Mouse (Mus musculus) activated CD4-positive, CD25-positive, alpha-beta regulatory T cell, adult 4 months (primary cell): Measurements from ENCODE around the gene Myrf. TPM values are rescaled to one million over a fixed set of nuclear protein-coding genes. Genes with fewer than 3 reads are reported as not detected.

Experiments
- ATAC-seq: one replicate; pipeline ENCODE4 v1.8.0; 2017
- polyA plus RNA-seq, 2 experiments: library from polyadenylated mRNA; unstranded; fragments of 100-300 nt; shearing (Covaris generic); gene quantifications; one replicate each; pipeline ENCODE4 v1.2.1; 2017

Myrf gene
- polyA plus RNA-seq, 2 experiments from 2014 or later: 0.09 TPM; not detected in 1

DNA sequence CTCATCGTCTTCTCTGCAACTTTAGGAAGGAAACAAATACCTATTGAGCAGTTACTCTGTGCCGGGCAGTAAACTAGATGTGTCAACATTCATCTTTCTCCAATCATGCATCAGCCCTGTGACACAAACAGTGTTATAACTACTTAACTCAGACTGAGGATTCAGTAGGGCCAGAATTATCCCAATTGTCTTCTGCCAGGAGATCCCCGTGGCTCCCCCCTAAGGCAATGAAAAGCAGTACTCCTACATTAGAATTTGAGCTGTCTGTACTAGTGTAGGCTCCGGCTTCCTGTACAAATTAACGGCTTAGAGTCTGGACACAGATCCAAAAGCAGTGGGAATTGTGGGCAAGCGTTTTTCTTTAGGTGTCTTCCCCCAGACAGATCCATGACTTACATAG is 35.5 kb downstream of the Myrf start:
- ATAC-seq: no peak

- peak; percentile 43 for ATAC-seq
Observed at GRCm38 (mm10) chr19:10204616-10205001, 35.9 kb downstream of the Myrf start.

DNA sequence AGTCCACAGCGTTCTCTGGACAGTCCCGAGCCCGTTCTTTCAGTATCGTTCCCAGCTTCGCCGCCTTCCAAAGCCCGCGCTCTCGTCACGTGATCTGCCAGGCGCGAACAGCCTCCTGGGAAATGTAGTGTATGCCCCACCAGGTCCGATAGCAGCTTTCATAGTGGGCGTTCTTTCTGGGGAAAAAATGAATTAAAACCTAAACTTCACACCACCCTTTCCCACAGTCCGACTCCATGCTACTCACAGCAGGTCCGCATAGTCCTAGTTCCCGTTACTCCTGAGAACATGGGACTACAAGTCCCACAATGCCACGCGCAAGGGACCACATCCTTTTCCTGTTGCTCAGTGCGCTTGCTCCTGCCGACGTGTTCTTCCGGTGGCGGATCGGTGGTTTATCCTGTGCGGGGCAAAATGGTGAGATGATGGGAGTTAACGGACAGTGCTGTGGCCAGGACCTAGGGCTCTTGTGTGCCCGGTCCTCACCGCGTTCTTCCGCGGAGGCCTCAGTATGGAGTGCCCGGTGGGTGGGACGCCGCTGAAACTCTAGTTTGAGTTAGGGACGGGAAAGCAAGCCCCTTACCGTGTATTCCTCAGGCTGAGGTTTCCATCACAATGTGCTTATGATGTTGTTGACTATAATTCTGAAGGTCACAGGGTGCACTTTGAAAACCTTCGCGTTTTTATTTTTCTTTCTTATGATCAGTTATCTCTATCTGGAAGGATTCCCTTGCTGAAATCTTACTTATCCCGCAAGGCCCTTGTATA is 36.5 kb downstream of the Myrf start, which contains the start of the genes Tmem258 and Fen1:
Gene Tmem258, plus strand, starts transcription at position 167 of the 768 bp plus-strand sequence.
Gene Fen1, minus strand, starts transcription at position 322 of the 768 bp plus-strand sequence.
- peak; percentile 83 for ATAC-seq

DNA sequence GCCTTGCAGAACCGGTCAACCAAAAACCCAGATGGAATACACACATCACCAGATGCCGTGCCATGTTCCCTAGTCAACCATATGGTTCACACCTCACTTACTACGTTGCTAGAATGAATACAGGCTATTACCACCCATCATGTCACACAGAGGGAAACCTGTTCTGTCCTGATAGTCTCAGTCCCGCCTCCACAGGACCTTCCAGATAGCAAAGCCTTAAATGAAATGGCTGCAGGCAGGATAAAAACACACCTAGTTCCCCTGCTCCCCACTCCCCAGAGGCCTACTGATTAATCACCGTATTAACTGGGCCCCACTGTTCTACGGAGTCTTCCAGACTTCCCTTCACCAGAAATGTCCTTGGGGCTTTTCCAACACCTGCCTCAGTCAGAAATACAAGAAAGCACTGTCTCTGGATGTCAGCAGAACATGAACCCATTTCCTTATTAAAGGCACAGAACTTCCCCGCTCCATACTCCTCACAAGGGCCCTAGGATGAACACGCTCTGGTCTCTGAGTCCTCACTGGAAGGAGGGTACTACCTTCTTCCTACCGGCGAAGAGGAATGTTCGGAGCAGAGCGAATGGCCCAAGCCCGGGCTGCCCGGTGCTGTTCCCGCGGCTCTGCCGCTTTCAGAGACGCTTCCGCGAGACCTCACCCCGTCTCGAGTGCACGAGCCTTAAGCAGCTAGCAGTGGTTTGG is 37.3 kb downstream of the Myrf start:
- ATAC-seq: peak; percentile 5

DNA sequence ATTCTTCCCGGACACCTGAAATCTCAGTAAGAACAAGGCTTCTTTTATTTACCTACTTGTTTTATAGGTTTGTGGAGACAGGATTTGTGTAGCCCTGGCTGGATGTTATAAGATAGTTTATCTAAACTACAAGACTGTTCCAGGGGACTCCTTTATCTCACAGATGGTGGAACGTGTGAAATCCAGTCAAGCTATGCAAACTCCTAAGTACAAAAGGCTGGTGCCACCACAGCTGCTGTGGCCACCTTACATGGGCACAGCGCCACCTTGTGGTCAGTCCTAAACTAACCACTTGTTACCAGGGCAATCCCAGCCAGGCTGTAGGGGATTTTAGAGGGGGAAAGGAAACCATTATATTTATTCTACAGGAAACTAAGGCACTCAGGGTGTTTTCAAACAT is 41.8 kb downstream of the Myrf start:
- ATAC-seq: peak; percentile 49

DNA sequence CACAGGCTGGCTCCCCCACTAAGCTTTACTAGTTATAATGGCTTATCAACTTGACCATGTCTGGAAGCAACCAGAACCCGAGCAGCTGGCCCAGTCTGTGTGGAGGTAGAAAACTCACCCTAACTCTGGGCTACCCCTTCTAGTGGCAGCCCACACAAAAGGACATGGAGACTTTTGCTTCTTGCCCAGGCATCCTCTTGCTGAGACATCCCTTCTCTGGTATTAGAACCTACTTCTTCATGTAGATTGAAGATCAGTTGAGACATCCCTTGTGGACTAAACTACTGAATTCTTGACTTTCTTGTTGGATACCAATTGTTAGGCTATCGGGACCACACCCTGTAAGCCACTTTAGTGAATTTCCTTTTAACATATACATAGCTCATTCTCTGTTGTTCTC is 42.3 kb downstream of the Myrf start:
- ATAC-seq: no peak

- ATAC-seq: no peak
Observed at GRCm38 (mm10) chr19:10197130-10197529, 43.4 kb downstream of the Myrf start.

DNA sequence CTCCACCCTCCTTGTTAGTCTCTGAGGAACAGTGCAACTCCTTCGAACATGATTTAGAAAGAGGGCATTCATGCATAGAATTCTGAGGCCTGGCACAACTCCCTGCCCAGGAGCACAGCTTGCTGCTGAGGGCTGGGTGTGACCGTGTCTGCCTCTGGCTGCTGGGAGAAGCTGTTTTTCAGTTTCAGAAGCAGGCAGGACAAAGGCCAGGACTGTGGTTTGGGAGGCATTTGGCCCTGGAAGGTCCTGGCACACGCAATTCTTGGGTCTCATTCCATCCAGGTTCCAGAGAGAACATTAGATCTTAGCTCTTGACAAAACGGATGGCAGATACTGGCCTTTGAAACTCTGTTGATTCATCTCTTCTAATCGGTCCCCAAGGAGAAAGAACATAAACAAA is 45.3 kb downstream of the Myrf start:
- no peak for ATAC-seq

GRCm38 (mm10) chr19:10194337-10194736 is 46.2 kb downstream of the Myrf start:
- ATAC-seq: no peak

- no peak for ATAC-seq
Observed at GRCm38 (mm10) chr19:10191326-10191725, 49.2 kb downstream of the Myrf start.

GRCm38 (mm10) chr19:10190796-10191195 is 49.8 kb downstream of the Myrf start:
- no peak for ATAC-seq

- no peak for ATAC-seq
Observed at GRCm38 (mm10) chr19:10189940-10190339, 50.6 kb downstream of the Myrf start.

GRCm38 (mm10) chr19:10189022-10189421 is 51.5 kb downstream of the Myrf start:
- ATAC-seq: no peak

DNA sequence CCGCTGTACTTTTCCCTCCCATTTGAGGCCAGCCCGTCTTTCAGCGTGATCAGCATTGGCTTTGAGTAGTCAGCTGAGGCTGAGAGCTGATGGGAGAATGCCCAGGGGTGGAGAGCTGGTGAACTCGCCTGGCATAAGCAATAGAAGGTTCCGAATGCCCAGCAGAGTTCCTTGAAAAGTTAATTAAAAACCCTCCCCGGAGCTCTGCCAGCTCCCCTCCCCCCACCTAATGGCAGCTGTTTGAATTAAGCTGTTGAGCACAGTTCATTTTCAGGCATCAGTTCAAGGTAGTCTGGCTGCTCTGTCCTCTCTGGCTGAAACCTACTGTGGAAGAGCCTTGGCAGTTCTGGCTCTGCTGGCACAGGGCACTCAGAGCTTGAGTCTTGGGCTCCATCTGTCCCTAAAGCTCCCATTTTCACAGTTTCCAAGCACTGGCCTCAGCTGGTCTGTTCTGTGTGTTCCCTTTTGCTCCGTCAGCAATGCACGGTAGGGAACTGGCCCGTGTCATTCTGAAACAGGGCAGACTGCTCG is 52.2 kb downstream of the Myrf start:
- no peak for ATAC-seq

GRCm38 (mm10) chr19:10186569-10186968 is 54.0 kb downstream of the Myrf start:
- no peak for ATAC-seq

GRCm38 (mm10) chr19:10185876-10186275 is 54.7 kb downstream of the Myrf start:
- no peak for ATAC-seq

- ATAC-seq: no peak
Observed at GRCm38 (mm10) chr19:10184096-10184495, 56.5 kb downstream of the Myrf start.

GRCm38 (mm10) chr19:10183299-10183983 is 57.1 kb downstream of the Myrf start:
- peak; percentile 38 for ATAC-seq

DNA sequence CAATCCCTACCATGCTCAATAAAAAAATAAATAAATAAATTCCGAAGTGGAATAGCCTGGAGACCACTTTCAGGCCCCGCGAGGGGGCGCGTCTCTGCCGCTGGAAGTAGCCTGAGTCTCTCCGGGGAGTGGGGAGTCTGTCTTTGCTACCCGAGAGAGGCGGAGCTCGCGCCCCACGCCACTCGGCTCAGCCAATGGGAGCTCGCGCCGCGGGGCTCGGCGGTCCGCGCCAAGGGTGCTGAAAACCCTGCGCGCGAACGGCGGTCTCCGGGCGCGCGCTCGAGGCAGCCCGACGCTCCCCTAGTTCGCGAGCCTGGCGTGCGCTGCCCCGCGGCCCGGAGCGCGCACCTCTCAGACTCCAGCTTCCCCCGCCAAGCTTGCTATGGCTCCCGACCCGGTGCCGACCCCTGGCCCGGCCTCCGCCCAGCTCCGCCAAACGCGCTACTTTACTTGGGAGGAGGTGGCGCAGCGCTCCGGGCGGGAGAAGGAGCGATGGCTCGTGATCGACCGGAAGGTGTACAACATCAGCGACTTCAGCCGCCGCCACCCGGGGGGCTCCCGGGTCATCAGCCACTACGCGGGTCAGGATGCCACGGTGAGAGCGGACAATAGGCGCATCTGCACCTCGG is 57.8 kb downstream of the Myrf start, which contains the start of gene Fads1:
Gene Fads1, plus strand, starts transcription at position 219 of the 629 bp plus-strand sequence.
- ATAC-seq: peak; percentile 88

DNA sequence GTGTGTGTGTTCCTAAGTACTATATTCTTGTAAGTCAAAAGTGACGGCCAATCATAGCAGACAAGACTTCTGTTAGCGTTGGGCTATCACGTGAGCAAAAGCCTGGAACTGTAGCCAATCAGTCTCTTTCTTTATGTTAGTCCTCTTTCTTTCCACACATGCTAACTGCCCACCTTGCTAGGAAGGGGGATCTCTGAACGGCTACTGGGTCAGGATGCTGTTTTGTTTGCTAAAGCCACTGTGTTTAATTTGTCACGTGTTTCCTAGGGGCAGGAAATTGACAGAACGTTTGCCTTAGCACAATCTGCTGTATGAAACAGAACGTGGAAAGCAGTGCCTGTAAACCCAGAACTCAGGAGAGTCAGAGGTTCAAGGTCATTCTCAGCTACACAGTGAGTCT is 58.4 kb downstream of the Myrf start:
- ATAC-seq: no peak

DNA sequence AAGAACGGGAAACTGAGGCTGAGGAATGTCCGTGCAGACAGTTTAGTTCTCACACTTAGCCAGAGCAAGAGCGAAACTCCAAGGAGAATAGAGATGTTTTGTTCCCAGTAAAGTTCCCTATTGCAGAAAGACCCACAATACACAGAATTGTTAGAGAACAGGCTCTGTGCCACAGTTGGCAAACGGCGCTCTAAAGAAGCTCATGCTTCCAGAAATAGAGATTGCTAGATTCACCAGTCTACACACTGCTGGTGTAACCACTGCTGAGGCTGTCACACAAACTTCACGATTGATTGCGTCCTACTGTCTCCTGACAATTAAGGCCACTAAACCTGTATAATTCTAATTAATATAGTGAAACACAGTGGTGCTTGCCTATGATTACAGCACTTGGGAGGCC is 59.3 kb downstream of the Myrf start:
- no peak for ATAC-seq

GRCm38 (mm10) chr19:10176941-10177372 is 63.6 kb downstream of the Myrf start:
- ATAC-seq: no peak
